Mouse (Mus musculus) gastrocnemius, postnatal 10 days (tissue): ENCODE data around the gene Gipc2. TPM values are rescaled to one million over a fixed set of nuclear protein-coding genes. Genes with fewer than 3 reads are reported as not detected.

Experiments used
- DNase-seq: peaks from one replicate; pipeline ENCODE4 v3.0.0; 2021; ENCODE audit warnings: mixed read lengths
- total RNA-seq, 2 experiments: library from RNA; stranded (reverse); gene quantifications; 2 replicates each; pipeline ENCODE4 v1.2.3; 2021

Gipc2 gene
- total RNA-seq, 2 experiments from 2014 or later, result 0.96 to 1.4 TPM

- no peak for DNase-seq
Observed at GRCm38 (mm10) chr3:152117941-152118340, 48.1 kb downstream of the Gipc2 start.

- no peak for DNase-seq
Observed at GRCm38 (mm10) chr3:152116140-152116539, 49.9 kb downstream of the Gipc2 start.

- DNase-seq, result peak; percentile 71
Observed at GRCm38 (mm10) chr3:152114786-152115185, 51.2 kb downstream of the Gipc2 start.

- no peak for DNase-seq
Observed at GRCm38 (mm10) chr3:152114222-152114621, 51.8 kb downstream of the Gipc2 start.

GRCm38 (mm10) chr3:152113496-152113895, 52.5 kb downstream of the Gipc2 start:
- no peak for DNase-seq

GRCm38 (mm10) chr3:152112664-152113063, 53.4 kb downstream of the Gipc2 start:
- DNase-seq, result no peak

- no peak for DNase-seq
Observed at GRCm38 (mm10) chr3:152111482-152111881, 54.5 kb downstream of the Gipc2 start.

- peak; percentile 77 for DNase-seq
Observed at GRCm38 (mm10) chr3:152111081-152111480, 54.9 kb downstream of the Gipc2 start.

- DNase-seq, result no peak
Observed at GRCm38 (mm10) chr3:152109260-152109587, 56.8 kb downstream of the Gipc2 start.

- DNase-seq, result no peak
Observed at GRCm38 (mm10) chr3:152108560-152109259, 57.3 kb downstream of the Gipc2 start.

- DNase-seq, result no peak
Observed at GRCm38 (mm10) chr3:152108003-152108395, 58.0 kb downstream of the Gipc2 start.

- no peak for DNase-seq
Observed at GRCm38 (mm10) chr3:152107149-152108002, 58.7 kb downstream of the Gipc2 start.

GRCm38 (mm10) chr3:152106225-152107148, 59.5 kb downstream of the Gipc2 start:
- DNase-seq, result no peak

- peak; percentile 63 for DNase-seq
Observed at GRCm38 (mm10) chr3:152105341-152105740, 60.7 kb downstream of the Gipc2 start.

GRCm38 (mm10) chr3:152103381-152103780, 62.6 kb downstream of the Gipc2 start:
- DNase-seq, result no peak

GRCm38 (mm10) chr3:152101459-152101858, 64.6 kb downstream of the Gipc2 start:
- no peak for DNase-seq

GRCm38 (mm10) chr3:152100119-152100818, 65.8 kb downstream of the Gipc2 start:
- DNase-seq, result no peak

GRCm38 (mm10) chr3:152095030-152095429, 71.0 kb downstream of the Gipc2 start:
- no peak for DNase-seq

GRCm38 (mm10) chr3:152092385-152093057, 73.5 kb downstream of the Gipc2 start:
- DNase-seq, result no peak

GRCm38 (mm10) chr3:152089178-152089577, 76.9 kb downstream of the Gipc2 start:
- DNase-seq, result peak; percentile 41

GRCm38 (mm10) chr3:152081381-152081780, 84.6 kb downstream of the Gipc2 start:
- no peak for DNase-seq
